Mouse (Mus musculus): ENCODE results near the gene Syt17. TPM values are rescaled to one million over a fixed set of nuclear protein-coding genes. Genes with fewer than 3 reads are reported as not detected.

Gene Syt17
- polyA plus RNA-seq, 1 experiment: 2.1 TPM

DNA sequence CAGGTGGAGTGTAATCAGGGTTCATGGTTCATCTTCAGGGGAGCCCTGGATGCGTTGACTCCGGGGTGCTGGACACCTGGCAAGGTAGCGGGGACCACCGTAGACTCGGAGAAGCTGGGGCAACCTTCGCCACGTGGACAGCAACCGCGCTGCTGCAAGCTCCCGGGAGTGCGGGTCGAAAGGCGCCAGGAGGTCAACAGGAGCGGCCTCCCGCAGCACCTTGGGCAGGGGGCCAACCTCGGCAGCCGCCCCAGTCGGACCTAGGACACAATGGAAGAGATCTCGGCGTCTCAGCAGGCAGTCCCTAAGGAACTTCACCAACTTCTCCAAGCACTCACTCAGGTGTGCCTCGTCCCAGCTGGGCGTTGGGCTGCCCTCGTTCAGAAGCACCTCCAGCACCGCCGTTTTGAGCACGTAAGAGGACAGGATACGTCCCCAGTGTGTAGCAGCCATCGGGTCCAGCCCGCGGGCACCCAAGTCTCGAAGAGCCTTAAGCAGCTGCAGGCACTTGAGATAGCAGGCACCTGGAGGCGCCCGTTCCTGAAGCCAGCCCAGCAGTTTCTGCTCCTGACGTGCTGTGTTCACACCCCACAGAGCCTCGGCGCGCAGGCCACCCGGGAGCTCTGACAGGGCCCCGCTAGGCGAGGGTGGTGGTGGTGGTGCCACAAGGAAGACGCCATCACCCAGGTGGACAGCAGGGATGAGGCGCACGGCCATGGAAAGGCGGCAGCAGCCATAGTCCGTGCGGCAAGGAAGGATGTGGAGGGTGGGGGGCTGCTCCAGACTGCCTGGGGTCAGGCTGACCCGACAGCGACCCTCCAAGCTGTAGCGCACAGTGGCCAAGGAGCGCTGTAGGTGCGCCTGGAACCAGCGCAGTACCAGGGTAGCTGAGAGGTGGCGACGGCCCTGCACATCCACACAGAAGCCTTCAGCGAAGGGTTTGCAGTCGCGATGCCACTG lies 42.0 kb upstream of the Syt17 start:
- peaks cover 3% of the 10 kb centered on the region; the same call in 1 of the 2 replicates for H3K27me3 ChIP-seq (ENCODE audit: control insufficient read depth, insufficient read depth, low read length)
- H3K4me3 ChIP-seq (ENCODE audit: control insufficient read depth, low read depth, low read length): peak overlapping the region; percentile 79
- H3K4me1 ChIP-seq (ENCODE audit: control insufficient read depth, insufficient read depth, low read length): peaks cover 19% of the 10 kb centered on the region
- TF ChIP-seq POLR2A (IDR thresholded peaks at IDR 0.05; ENCODE audit: control insufficient read depth, low read depth, low read length) (no peak), CTCF (IDR thresholded peaks at IDR 0.05; ENCODE audit: control insufficient read depth, insufficient read depth, insufficient replicate concordance, low read depth, low read length) (no peak)
- no peak overlapping the region for H3K27ac ChIP-seq (ENCODE audit: control insufficient read depth, insufficient read depth, low read depth, low read length)
- H3K36me3 ChIP-seq (ENCODE audit: control insufficient read depth, insufficient read depth, low read length): no peaks in the 10 kb centered on the region

DNA sequence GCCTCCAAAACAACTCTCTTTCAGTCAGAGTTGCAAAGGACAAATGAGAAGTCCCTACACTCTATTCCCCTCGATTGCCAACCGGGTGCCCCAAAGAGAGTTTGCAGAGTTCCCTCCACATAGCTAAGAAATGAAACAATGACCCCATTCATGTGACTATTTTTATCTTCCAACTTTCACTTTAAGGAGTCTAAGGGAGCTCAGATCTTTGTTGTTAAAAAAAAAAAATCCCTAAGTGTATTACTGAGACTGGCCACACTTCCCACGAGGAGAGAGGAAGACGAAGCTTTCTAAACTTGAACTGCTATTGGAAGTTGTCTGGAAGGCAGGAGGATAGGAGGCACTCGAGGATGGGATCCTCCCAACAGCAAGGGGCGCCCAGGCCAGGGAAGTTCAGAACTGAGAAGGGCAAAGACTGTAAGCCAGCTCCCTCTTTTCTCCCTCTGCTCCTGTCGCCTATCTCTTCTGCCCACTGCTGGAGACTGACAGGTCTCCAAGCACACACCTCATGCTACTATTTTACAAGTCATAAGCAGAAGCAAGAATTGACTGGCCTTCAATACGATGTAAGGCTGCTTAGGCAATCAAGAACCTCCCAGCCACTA lies 40.1 kb upstream of the Syt17 start:
- no peaks in the 10 kb centered on the region for H3K36me3 ChIP-seq (ENCODE audit: control insufficient read depth, insufficient read depth, low read length)
- no peak overlapping the region for H3K27ac ChIP-seq (ENCODE audit: control insufficient read depth, insufficient read depth, low read depth, low read length)
- H3K4me1 ChIP-seq (ENCODE audit: control insufficient read depth, insufficient read depth, low read length): peaks cover 19% of the 10 kb centered on the region
- no peak overlapping the region for H3K4me3 ChIP-seq (ENCODE audit: control insufficient read depth, low read depth, low read length)
- H3K27me3 ChIP-seq (ENCODE audit: control insufficient read depth, insufficient read depth, low read length): peaks cover 3% of the 10 kb centered on the region; the same call in 1 of the 2 replicates
- TF ChIP-seq POLR2A (IDR thresholded peaks at IDR 0.05; ENCODE audit: control insufficient read depth, low read depth, low read length): no peak
- no peak for TF ChIP-seq CTCF (IDR thresholded peaks at IDR 0.05; ENCODE audit: control insufficient read depth, insufficient read depth, insufficient replicate concordance, low read depth, low read length)

DNA sequence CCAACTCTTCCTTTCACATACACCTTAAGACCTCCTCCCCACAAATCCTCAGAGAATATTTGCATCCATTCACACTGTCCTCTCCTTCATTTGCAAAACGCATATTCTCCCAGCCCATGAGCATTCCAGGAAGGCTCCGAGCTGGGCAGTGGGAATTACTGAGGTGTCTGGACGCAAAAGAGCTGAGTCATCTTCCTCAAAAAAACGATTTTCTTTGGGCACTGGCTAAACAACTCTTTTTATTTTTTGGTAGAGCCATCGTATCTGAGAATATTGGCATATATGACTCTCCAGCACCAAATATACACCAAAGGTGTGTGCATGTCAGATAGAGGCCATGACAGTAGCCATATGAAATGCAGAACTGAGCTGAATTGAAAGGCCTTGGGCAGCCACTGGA lies 38.9 kb upstream of the Syt17 start:
- Histone ChIP-seq H3K36me3 (ENCODE audit: control insufficient read depth, insufficient read depth, low read length) (no peaks in the 10 kb centered on the region), H3K4me3 (ENCODE audit: control insufficient read depth, low read depth, low read length) (no peak overlapping the region), H3K27ac (ENCODE audit: control insufficient read depth, insufficient read depth, low read depth, low read length) (no peak overlapping the region), H3K4me1 (ENCODE audit: control insufficient read depth, insufficient read depth, low read length) (peaks cover 19% of the 10 kb centered on the region), H3K27me3 (ENCODE audit: control insufficient read depth, insufficient read depth, low read length) (peaks cover 3% of the 10 kb centered on the region; the same call in 1 of the 2 replicates)
- TF ChIP-seq CTCF (IDR thresholded peaks at IDR 0.05; ENCODE audit: control insufficient read depth, insufficient read depth, insufficient replicate concordance, low read depth, low read length): no peak
- no peak for TF ChIP-seq POLR2A (IDR thresholded peaks at IDR 0.05; ENCODE audit: control insufficient read depth, low read depth, low read length)

DNA sequence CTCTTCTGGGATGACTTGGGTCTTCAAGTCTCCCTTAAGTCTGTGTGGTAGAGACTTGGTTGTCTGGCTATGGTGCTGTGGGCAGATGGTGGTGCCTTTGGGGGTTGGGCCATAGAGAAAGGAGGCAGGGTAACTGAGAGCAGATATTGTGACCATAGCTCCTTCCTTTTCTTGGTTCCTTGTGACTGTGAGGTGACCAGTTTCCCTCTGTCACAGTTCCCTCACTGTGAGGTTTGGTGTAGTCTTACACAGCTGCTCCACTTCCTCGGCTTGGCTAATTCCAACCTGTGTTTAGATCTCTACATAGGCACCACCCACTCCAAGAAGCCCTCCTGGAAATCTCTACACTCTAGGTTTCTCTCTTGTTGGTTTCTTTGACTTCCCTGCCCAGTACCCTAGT lies 36.0 kb upstream of the Syt17 start:
- Histone ChIP-seq H3K27me3 (ENCODE audit: control insufficient read depth, insufficient read depth, low read length) (no peaks in the 10 kb centered on the region), H3K4me1 (ENCODE audit: control insufficient read depth, insufficient read depth, low read length) (no peaks in the 10 kb centered on the region), H3K36me3 (ENCODE audit: control insufficient read depth, insufficient read depth, low read length) (no peaks in the 10 kb centered on the region), H3K4me3 (ENCODE audit: control insufficient read depth, low read depth, low read length) (no peak overlapping the region), H3K27ac (ENCODE audit: control insufficient read depth, insufficient read depth, low read depth, low read length) (no peak overlapping the region)
- TF ChIP-seq CTCF (IDR thresholded peaks at IDR 0.05; ENCODE audit: control insufficient read depth, insufficient read depth, insufficient replicate concordance, low read depth, low read length): no peak
- no peak for TF ChIP-seq POLR2A (IDR thresholded peaks at IDR 0.05; ENCODE audit: control insufficient read depth, low read depth, low read length)

DNA sequence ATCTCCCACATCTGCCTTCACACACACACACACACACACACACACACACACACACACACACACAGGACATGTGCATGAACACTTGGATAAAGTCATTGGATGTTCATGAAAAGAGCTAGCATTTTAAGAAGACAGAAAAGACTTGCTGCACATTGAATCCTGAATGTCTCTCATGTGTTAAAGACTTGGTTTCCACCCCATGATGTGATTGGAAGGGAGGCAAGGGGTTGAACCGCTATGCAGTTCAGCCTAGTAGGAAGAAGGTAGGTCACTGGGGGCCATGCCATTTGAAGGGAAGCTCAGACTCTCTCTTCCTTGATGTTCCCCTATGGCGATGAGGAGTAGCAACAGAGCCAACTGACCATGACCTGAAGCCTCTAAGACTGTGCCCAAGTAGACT lies 34.0 kb upstream of the Syt17 start:
- no peak overlapping the region for H3K27ac ChIP-seq (ENCODE audit: control insufficient read depth, insufficient read depth, low read depth, low read length)
- H3K27me3 ChIP-seq (ENCODE audit: control insufficient read depth, insufficient read depth, low read length): no peaks in the 10 kb centered on the region
- no peaks in the 10 kb centered on the region for H3K4me1 ChIP-seq (ENCODE audit: control insufficient read depth, insufficient read depth, low read length)
- H3K36me3 ChIP-seq (ENCODE audit: control insufficient read depth, insufficient read depth, low read length): no peaks in the 10 kb centered on the region
- H3K4me3 ChIP-seq (ENCODE audit: control insufficient read depth, low read depth, low read length): no peak overlapping the region
- TF ChIP-seq CTCF (IDR thresholded peaks at IDR 0.05; ENCODE audit: control insufficient read depth, insufficient read depth, insufficient replicate concordance, low read depth, low read length): no peak

DNA sequence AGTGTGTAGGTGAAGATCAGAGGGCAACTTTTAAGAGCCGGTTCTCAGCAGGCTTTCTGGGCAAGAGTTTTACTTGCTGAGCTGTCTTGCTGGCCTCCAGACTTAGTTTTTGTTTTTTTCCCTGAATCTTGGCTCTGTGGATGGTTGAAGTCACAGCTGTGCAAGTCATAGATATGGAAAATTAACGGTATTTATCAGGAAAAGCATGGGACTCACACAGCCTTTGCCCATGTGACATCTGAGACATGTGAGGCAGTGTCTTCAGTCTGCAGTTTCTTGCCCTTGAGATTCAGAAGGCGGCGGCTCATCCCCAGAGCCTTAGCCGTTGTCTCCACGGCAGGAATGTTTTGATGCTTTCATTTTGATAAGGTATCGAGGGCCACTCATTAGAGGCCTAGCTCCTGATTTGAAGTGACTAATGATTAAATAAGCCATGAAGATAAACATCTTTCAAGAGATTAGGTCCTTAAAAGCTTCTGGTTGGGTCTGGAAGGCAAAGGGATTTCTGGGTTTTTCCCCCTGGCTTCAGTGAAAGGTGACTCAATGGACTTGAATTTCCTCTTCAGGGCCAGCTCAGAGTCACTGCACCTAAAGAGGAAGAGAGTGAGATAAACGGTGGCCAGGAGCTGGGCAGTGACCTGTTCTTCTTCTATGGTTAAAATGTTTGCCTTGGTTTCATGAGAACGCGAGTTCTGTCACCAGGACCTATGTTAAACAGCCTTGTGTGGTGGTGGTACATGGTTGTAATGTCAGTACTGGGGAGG lies 33.2 kb upstream of the Syt17 start:
- no peak overlapping the region for H3K27ac ChIP-seq (ENCODE audit: control insufficient read depth, insufficient read depth, low read depth, low read length)
- H3K4me3 ChIP-seq (ENCODE audit: control insufficient read depth, low read depth, low read length): no peak overlapping the region
- no peaks in the 10 kb centered on the region for H3K36me3 ChIP-seq (ENCODE audit: control insufficient read depth, insufficient read depth, low read length)
- H3K4me1 ChIP-seq (ENCODE audit: control insufficient read depth, insufficient read depth, low read length): no peaks in the 10 kb centered on the region
- TF ChIP-seq POLR2A (IDR thresholded peaks at IDR 0.05; ENCODE audit: control insufficient read depth, low read depth, low read length): no peak
- TF ChIP-seq CTCF (IDR thresholded peaks at IDR 0.05; ENCODE audit: control insufficient read depth, insufficient read depth, insufficient replicate concordance, low read depth, low read length): no peak
- H3K27me3 ChIP-seq (ENCODE audit: control insufficient read depth, insufficient read depth, low read length): no peaks in the 10 kb centered on the region

Data from testis, adult 2 months (tissue).